Mouse (Mus musculus) hindlimb bud, embryonic 11.5 days (tissue): ENCODE measurements at regions not wholly inside any gene's neighbourhood (a gene's known extent, or its start where the extent isn't known, plus 50 kb on each side); places are given as distances from the start of the nearest gene placed in this dataset.
"Not testable (repeated sequence)": the region's sequence is repeated elsewhere in the genome, so short reads cannot be mapped to it uniquely, and the experiment has no call there.

Source experiments
- DNase-seq: peaks from one replicate; pipeline ENCODE4 v3.0.0-alpha.2; 2012; ENCODE audit warnings: low read depth, low spot score; ENCODE audit errors: extremely low spot score

GRCm38 (mm10) chr12:113332226-113332625, 146.5 kb downstream of the Tmem121 start:
- no peak for DNase-seq

- no peak for DNase-seq
Measured at GRCm38 (mm10) chr12:113333399-113333798, 147.7 kb downstream of the Tmem121 start.

GRCm38 (mm10) chr12:113333853-113334252, 148.1 kb downstream of the Tmem121 start:
- DNase-seq = not testable (repeated sequence)

- DNase-seq = no peak
Measured at GRCm38 (mm10) chr12:113337271-113337670, 151.5 kb downstream of the Tmem121 start.

- DNase-seq = no peak
Measured at GRCm38 (mm10) chr12:113338891-113339290, 150.4 kb upstream of the Adam6b start.

GRCm38 (mm10) chr12:113341046-113341445, 148.3 kb upstream of the Adam6b start:
- no peak for DNase-seq

- peak; percentile 47 for DNase-seq
Measured at GRCm38 (mm10) chr12:113355132-113355531, 134.2 kb upstream of the Adam6b start.

GRCm38 (mm10) chr12:113358077-113358476, 131.2 kb upstream of the Adam6b start:
- DNase-seq = no peak

GRCm38 (mm10) chr12:113360032-113360431, 129.3 kb upstream of the Adam6b start:
- no peak for DNase-seq

GRCm38 (mm10) chr12:113362409-113363038, 126.8 kb upstream of the Adam6b start:
- no peak for DNase-seq

- DNase-seq = no peak
Measured at GRCm38 (mm10) chr12:113364023-113364422, 125.3 kb upstream of the Adam6b start.

- DNase-seq = no peak
Measured at GRCm38 (mm10) chr12:113364437-113364836, 124.9 kb upstream of the Adam6b start.

- no peak for DNase-seq
Measured at GRCm38 (mm10) chr12:113365783-113366182, 123.5 kb upstream of the Adam6b start.

- no peak for DNase-seq
Measured at GRCm38 (mm10) chr12:113366394-113366793, 122.9 kb upstream of the Adam6b start.

GRCm38 (mm10) chr12:113401578-113402113, 87.7 kb upstream of the Adam6b start:
- DNase-seq = no peak

- DNase-seq = no peak
Measured at GRCm38 (mm10) chr12:113402823-113403222, 86.5 kb upstream of the Adam6b start.

GRCm38 (mm10) chr12:113411113-113411512, 78.2 kb upstream of the Adam6b start:
- DNase-seq = no peak

- DNase-seq = no peak
Measured at GRCm38 (mm10) chr12:113413996-113414395, 75.3 kb upstream of the Adam6b start.

GRCm38 (mm10) chr12:113417521-113417920, 71.8 kb upstream of the Adam6b start:
- no peak for DNase-seq

- no peak for DNase-seq
Measured at GRCm38 (mm10) chr12:113418731-113419402, 70.4 kb upstream of the Adam6b start.

- DNase-seq = no peak
Measured at GRCm38 (mm10) chr12:113420721-113421305, 68.5 kb upstream of the Adam6b start.
